ENCODE assay signal across 10 mouse cellular contexts in genomic region chr11:77816003-77816402, GRCm38 (mm10). TPM values are rescaled to one million over a fixed set of nuclear protein-coding genes. Genes with fewer than 3 reads are reported as not detected.
DNase-seq lines count a peak whose midpoint lies in the region; ATAC-seq and TF ChIP-seq lines count a peak whose summit lies in the region.
"Had no signal": no experiment of that assay in that cellular context is flagged by ENCODE, and none has a peak within 500 bp of the region (broad histone marks: within the 10 kb centered on the region; RNA-seq: fewer than 3 reads in every experiment).

No protein-coding gene starts in this region.

- TF ChIP-seq CTCF in G1E (IDR thresholded peaks at IDR 0.05; ENCODE audit: low read depth, low read length), result peak; percentile 63
- peak; percentile 92 for TF ChIP-seq CTCF in cortical plate, adult 2 months (IDR thresholded peaks at IDR 0.05; ENCODE audit: extremely low read depth, insufficient read depth, low read length)
- TF ChIP-seq CTCF in midbrain, postnatal 0 days (IDR thresholded peaks at IDR 0.05), result peak; percentile 90

- no peak overlapping the region for H3K4me3 ChIP-seq in G1E (ENCODE audit: low read depth, low read length)
- H3K4me3 ChIP-seq in cortical plate, adult 2 months (ENCODE audit: insufficient read depth, low read length), result no peak overlapping the region
- no peak overlapping the region for H3K4me3 ChIP-seq in heart, embryonic 13.5 days
- no peak overlapping the region for H3K4me3 ChIP-seq in midbrain, postnatal 0 days (ENCODE audit: low read depth, low read length)
- H3K4me3 ChIP-seq: limb, embryonic 15.5 days had no signal

- no peaks in the 10 kb centered on the region; the same call in 1 of the 2 replicates for H3K4me1 ChIP-seq in G1E (ENCODE audit: insufficient read depth, low read depth, low read length)
- H3K4me1 ChIP-seq in cortical plate, adult 2 months (ENCODE audit: control insufficient read depth, insufficient read depth, low read length), result 0 out of 2 replicates have a peak, but pooled peaks cover 2% of the 10 kb centered on the region
- H3K4me1 ChIP-seq in heart, embryonic 13.5 days, result peaks cover 26% of the 10 kb centered on the region
- no peaks in the 10 kb centered on the region for H3K4me1 ChIP-seq in midbrain, postnatal 0 days (ENCODE audit: insufficient read depth, low read length)

- TF ChIP-seq POLR2A in cortical plate, adult 2 months (IDR thresholded peaks at IDR 0.05; ENCODE audit: extremely low read depth, insufficient read depth, low read length), result no peak

- H3K9ac ChIP-seq in heart, embryonic 13.5 days, result no peak overlapping the region
- H3K9ac ChIP-seq in midbrain, postnatal 0 days (replicated peaks; ENCODE audit: low read length, poor library complexity, severe bottlenecking), result no peak overlapping the region
- H3K9ac ChIP-seq: limb, embryonic 15.5 days had no signal

- no peak overlapping the region for H3K4me2 ChIP-seq in heart, embryonic 13.5 days
- H3K4me2 ChIP-seq in midbrain, postnatal 0 days (ENCODE audit: low read depth, low read length, poor library complexity, severe bottlenecking), result no peak overlapping the region
- H3K4me2 ChIP-seq: limb, embryonic 15.5 days had no signal

- peaks cover 94% of the 10 kb centered on the region for H3K36me3 ChIP-seq in G1E (replicated peaks)
- peaks cover 98% of the 10 kb centered on the region for H3K36me3 ChIP-seq in heart, embryonic 13.5 days
- peaks cover 30% of the 10 kb centered on the region for H3K36me3 ChIP-seq in midbrain, postnatal 0 days (ENCODE audit: insufficient read depth, low read length)

- H3K27ac ChIP-seq in cortical plate, adult 2 months (ENCODE audit: insufficient read depth, low read length), result no peak overlapping the region
- H3K27ac ChIP-seq in heart, embryonic 13.5 days (replicated peaks), result 0 out of 2 replicates have a peak overlapping the region, but pooled peaks have one; percentile 0
- H3K27ac ChIP-seq in midbrain, postnatal 0 days (ENCODE audit: low read depth, low read length), result no peak overlapping the region
- H3K27ac ChIP-seq: limb, embryonic 15.5 days had no signal

- no peak for ATAC-seq in G1E (ENCODE audit: extremely low read depth, insufficient number of reproducible peaks, low FRiP score, poor library complexity, severe bottlenecking)
- ATAC-seq in heart, embryonic 13.5 days (ENCODE audit: extremely low read depth, insufficient number of reproducible peaks, low FRiP score, low TSS enrichment), result no peak
- ATAC-seq in midbrain, postnatal 0 days (ENCODE audit: low FRiP score), result no peak
- ATAC-seq: Patski had no signal

- WGBS in heart, embryonic 13.5 days, result 23% methylated on average over 3 of the region's 3 CpGs
- 22% methylated on average over 3 of the region's 3 CpGs for WGBS in midbrain, postnatal 0 days

- DNase-seq in cerebellum, adult 11 months, result peak; percentile 52
- DNase-seq in cerebellum, adult 9-10 months, result no peak
- peak; percentile 72 for DNase-seq in G1E (ENCODE audit: low spot score)
- DNase-seq in kidney, postnatal 4 days, result peak; percentile 79 to 80
- peak; percentile 80 for DNase-seq in midbrain, postnatal 0 days (ENCODE audit: low spot score)
- DNase-seq in thymus, postnatal 0 days (ENCODE audit: low spot score), result peak; percentile 85

- no peaks in the 10 kb centered on the region for H3K9me3 ChIP-seq in G1E (replicated peaks)
- H3K9me3 ChIP-seq in heart, embryonic 13.5 days, result no peaks in the 10 kb centered on the region
- H3K9me3 ChIP-seq in midbrain, postnatal 0 days (ENCODE audit: low read length), result no peaks in the 10 kb centered on the region
- H3K9me3 ChIP-seq: limb, embryonic 15.5 days had no signal

- no peaks in the 10 kb centered on the region for H3K27me3 ChIP-seq in G1E (ENCODE audit: insufficient read depth, low read length)
- H3K27me3 ChIP-seq in heart, embryonic 13.5 days (replicated peaks), result no peaks in the 10 kb centered on the region
- no peaks in the 10 kb centered on the region for H3K27me3 ChIP-seq in midbrain, postnatal 0 days (ENCODE audit: insufficient read depth, low read length)
- H3K27me3 ChIP-seq: limb, embryonic 15.5 days; Patski had no signal

RNA-seq across cellular contexts. Expression of gene Gm10277, which starts 28.5 kb away (rescaled TPM):
- total RNA-seq in G1E (2014; fragmentation: Nextera tagmentation) (not detected in 2 replicates), G1E (2017) (0.23 and 0.33 TPM in 2 replicates)
- polyA plus RNA-seq in G1E (2012), result not detected in 2 replicates
- not detected in 2 replicates for polyA plus RNA-seq in cortical plate, adult 2 months (2012; rRNA removed)
- polyA plus RNA-seq in heart, embryonic 13.5 days (2015; fragmentation: Nextera tagmentation; extraction: Ambion mirVana), result 1.1 and 1.3 TPM in 2 replicates
- total RNA-seq in midbrain, postnatal 0 days (2014; rRNA removed), result not detected in 2 replicates
- polyA plus RNA-seq in midbrain, postnatal 0 days (2015; fragmentation: Nextera tagmentation; extraction: Ambion mirVana), result 0.44 and 1.0 TPM in 2 replicates
- 0.39 and 1.1 TPM in 2 replicates for polyA plus RNA-seq in thymus, postnatal 0 days (2015; fragmentation: Nextera tagmentation; extraction: Ambion mirVana)

RNA-seq across cellular contexts. Expression of gene Myo18a, which starts 53.0 kb away (rescaled TPM):
- total RNA-seq in G1E (2014; fragmentation: Nextera tagmentation), result 53.1 and 57.0 TPM in 2 replicates
- total RNA-seq in G1E (2017), result 28.8 and 32.7 TPM in 2 replicates
- 41.9 and 59.4 TPM in 2 replicates for polyA plus RNA-seq in G1E (2012)
- polyA plus RNA-seq in cortical plate, adult 2 months (2012; rRNA removed), result 72.7 and 73.3 TPM in 2 replicates
- polyA plus RNA-seq in heart, embryonic 13.5 days (2015; fragmentation: Nextera tagmentation; extraction: Ambion mirVana), result 94.9 and 100.0 TPM in 2 replicates
- 74.2 and 82.0 TPM in 2 replicates for total RNA-seq in midbrain, postnatal 0 days (2014; rRNA removed)
- 30.4 and 35.0 TPM in 2 replicates for polyA plus RNA-seq in midbrain, postnatal 0 days (2015; fragmentation: Nextera tagmentation; extraction: Ambion mirVana)
- polyA plus RNA-seq in thymus, postnatal 0 days (2015; fragmentation: Nextera tagmentation; extraction: Ambion mirVana), result 25.5 and 27.5 TPM in 2 replicates
